Mouse (Mus musculus) heart, adult 2 months (tissue): ENCODE measurements around the gene Cfap20. TPM values are rescaled to one million over a fixed set of nuclear protein-coding genes. Genes with fewer than 3 reads are reported as not detected.
A peak's percentile ranks its signal among the peaks of the same experiment; 100 is the strongest.
"Not testable (repeated sequence)": the region's sequence is repeated elsewhere in the genome, so short reads cannot be mapped to it uniquely, and the experiment has no call there.

Experiments
- DNase-seq, 2 experiments: peaks; one replicate each; pipeline ENCODE4 v3.0.0; 2021
- H3K27ac ChIP-seq: fragments of 200-600 bp; 2 replicates; pipeline ENCODE4 v1.8.1; 2022
- H3K27me3 ChIP-seq: fragments of 200-500 bp; 2 replicates; pipeline ENCODE4 v1.6.1; 2012; ENCODE audit warnings: mild to moderate bottlenecking, low read length, inconsistent platforms, mixed read lengths; ENCODE audit not compliant: control insufficient read depth, insufficient read depth
- H3K36me3 ChIP-seq: fragments of 200-500 bp; 2 replicates; pipeline ENCODE4 v1.6.1; 2012; ENCODE audit warnings: low read length, inconsistent platforms; ENCODE audit not compliant: control insufficient read depth, insufficient read depth
- H3K4me1 ChIP-seq: fragments of 200-500 bp; 2 replicates; pipeline ENCODE4 v1.6.1; 2011; ENCODE audit warnings: low read length; ENCODE audit not compliant: control insufficient read depth, insufficient read depth
- H3K4me3 ChIP-seq: fragments of 200-600 bp; 2 replicates; pipeline ENCODE4 v1.8.1; 2022
- H3K79me2 ChIP-seq: fragments of 200-500 bp; replicated peaks from 2 replicates; pipeline ENCODE4 v1.6.1; 2012; ENCODE audit warnings: mild to moderate bottlenecking, inconsistent platforms, low read length, moderate library complexity, mixed read lengths; ENCODE audit not compliant: control insufficient read depth, insufficient read depth
- H3K9ac ChIP-seq: fragments of 200-500 bp; 2 replicates; pipeline ENCODE4 v1.6.1; 2012; ENCODE audit warnings: low read depth, mild to moderate bottlenecking, control low read depth, inconsistent platforms, low read length, mixed read lengths
- CTCF ChIP-seq: fragments of 200-600 bp; IDR thresholded peaks from 2 replicates; pipeline ENCODE4 v1.8.1; 2022; ENCODE audit warnings: antibody characterized with exemption, mild to moderate bottlenecking, moderate library complexity
- EP300 ChIP-seq: fragments of 200-500 bp; IDR thresholded peaks from 2 replicates; pipeline ENCODE4 v1.6.1; 2011; ENCODE audit warnings: low read depth, low read length, control low read depth; ENCODE audit not compliant: insufficient read depth
- POLR2A ChIP-seq: fragments of 200-500 bp; IDR thresholded peaks from 2 replicates; pipeline ENCODE4 v1.6.1; 2011; ENCODE audit warnings: mild to moderate bottlenecking, low read depth, low read length, control low read depth; ENCODE audit not compliant: insufficient read depth
- WGBS: fragments of 180-500 bp; shearing (Covaris S2); methylation state at CpG from one replicate; pipeline ENCODE4 v1.1.7; 2018; 5-methylcytosine and 5-hydroxymethylcytosine counted together
- intact Hi-C: fragments of 180-260 bp; cut with DNase I; formaldehyde crosslinking; loops from one replicate; pipeline ENCODE4 v1.15.1; 2025
- polyA plus RNA-seq: library from polyadenylated mRNA; depleted of rRNA; stranded (reverse); fragments of >200 nt; gene quantifications from 2 replicates; pipeline ENCODE4 v1.2.3, GENCODE M21; 2012
- total RNA-seq, 2 experiments: library from RNA; stranded (reverse); gene quantifications; 2 replicates each; pipeline ENCODE4 v1.2.3; 2021

Cfap20 gene
- total and polyA plus RNA-seq, 3 experiments: 21.8 to 27.4 (median 24.2) TPM

DNA sequence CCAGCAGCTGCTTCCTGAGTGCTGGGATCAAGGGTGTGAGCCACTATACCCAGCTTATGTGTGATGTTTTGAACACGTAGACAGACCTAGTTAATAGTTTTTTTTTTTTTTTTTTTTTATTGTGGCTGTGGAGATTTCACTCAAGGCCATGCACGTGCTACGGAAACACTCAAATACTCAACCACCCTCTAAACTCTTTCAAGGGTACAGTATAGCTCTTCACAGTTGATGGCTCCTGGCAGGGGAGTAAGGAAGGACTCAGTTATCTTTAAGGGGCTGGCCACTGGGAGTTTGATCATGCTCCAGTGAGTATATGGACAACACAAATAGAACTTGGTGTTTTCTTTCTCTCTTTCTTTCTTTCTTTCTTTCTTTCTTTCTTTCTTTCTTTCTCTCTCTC, 50.2 kb downstream of the Cfap20 start:
- 78% methylated on average over 3 of the region's 3 CpGs for WGBS
- peaks cover 6% of the 10 kb centered on the region; the same call in 1 of the 2 replicates for H3K36me3 ChIP-seq
- H3K4me1 ChIP-seq: peaks cover 1% of the 10 kb centered on the region; the same call in 1 of the 2 replicates
- DNase-seq: no peak
- intact Hi-C loops: no loop called here
- H3K27ac ChIP-seq: no peak overlapping the region
- H3K4me3 ChIP-seq: no peak overlapping the region
- H3K27me3 ChIP-seq: no peaks in the 10 kb centered on the region
- no peak overlapping the region for H3K9ac ChIP-seq
- H3K79me2 ChIP-seq: no peaks in the 10 kb centered on the region
- TF ChIP-seq CTCF (no peak), EP300 (no peak), POLR2A (no peak)

DNA sequence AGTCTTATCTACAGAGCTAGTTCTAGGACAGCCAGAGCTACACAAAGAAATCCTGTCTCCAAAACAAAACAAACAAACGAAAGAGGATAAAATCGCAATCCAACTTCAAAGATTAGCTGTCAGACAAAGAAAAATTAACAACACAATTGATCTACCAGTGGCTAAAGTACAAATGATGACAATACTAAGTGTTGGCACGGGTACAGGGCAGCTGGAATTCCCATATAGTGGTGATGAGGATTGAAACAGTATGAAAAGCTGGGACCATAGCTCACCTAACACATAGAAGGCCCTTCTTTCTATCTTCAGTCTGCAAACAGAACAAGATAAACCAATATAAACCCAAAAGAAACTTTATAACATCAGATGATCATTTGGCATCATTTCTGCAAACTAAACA, 53.1 kb downstream of the Cfap20 start:
- DNase-seq: peak in 1 of 2 experiments; percentile 56
- Histone ChIP-seq H3K4me1 (peaks cover 15% of the 10 kb centered on the region), H3K27ac (peak overlapping the region; percentile 70), H3K4me3 (no peak overlapping the region), H3K79me2 (no peaks in the 10 kb centered on the region), H3K27me3 (no peaks in the 10 kb centered on the region), H3K36me3 (peaks cover 6% of the 10 kb centered on the region; the same call in 1 of the 2 replicates), H3K9ac (no peak overlapping the region)
- intact Hi-C loops: loop anchor here (1.0 to 2.0 kb wide), 2 partner anchors 11 to 47 kb away; no protein-coding TSS in a partner anchor
- TF ChIP-seq EP300 (no peak), CTCF (no peak), POLR2A (no peak)
- 40% methylated on average over 3 of the region's 3 CpGs for WGBS

DNA sequence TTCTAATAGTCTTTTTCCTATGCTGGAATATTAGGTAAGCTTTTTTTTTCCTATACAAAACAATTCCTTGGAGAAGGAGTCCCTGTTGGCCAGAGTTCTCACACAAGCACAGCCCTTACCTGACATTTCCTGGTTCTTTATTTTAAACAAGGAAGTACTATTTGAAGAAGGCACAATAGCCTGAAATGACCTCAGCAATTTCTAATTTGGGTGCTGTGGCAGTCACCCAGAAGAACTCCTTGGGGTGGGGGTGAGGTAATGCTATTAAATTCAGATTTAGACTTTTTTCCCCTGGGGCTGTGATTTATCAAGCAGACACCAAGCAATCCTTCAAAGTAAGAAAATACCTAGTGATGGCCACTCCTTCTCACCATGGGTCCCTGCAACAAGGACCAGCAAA, 53.7 kb downstream of the Cfap20 start:
- intact Hi-C loops: loop anchor here (1.0 to 2.0 kb wide), 2 partner anchors 11 to 48 kb away; no protein-coding TSS in a partner anchor
- Histone ChIP-seq H3K79me2 (no peaks in the 10 kb centered on the region), H3K36me3 (peaks cover 6% of the 10 kb centered on the region; the same call in 1 of the 2 replicates), H3K9ac (no peak overlapping the region), H3K4me1 (peaks cover 15% of the 10 kb centered on the region), H3K27ac (peak overlapping the region; percentile 70), H3K4me3 (no peak overlapping the region), H3K27me3 (no peaks in the 10 kb centered on the region)
- TF ChIP-seq POLR2A: no peak
- no peak for TF ChIP-seq EP300
- no peak for TF ChIP-seq CTCF
- peak in 1 of 2 experiments; percentile 51 for DNase-seq

DNA sequence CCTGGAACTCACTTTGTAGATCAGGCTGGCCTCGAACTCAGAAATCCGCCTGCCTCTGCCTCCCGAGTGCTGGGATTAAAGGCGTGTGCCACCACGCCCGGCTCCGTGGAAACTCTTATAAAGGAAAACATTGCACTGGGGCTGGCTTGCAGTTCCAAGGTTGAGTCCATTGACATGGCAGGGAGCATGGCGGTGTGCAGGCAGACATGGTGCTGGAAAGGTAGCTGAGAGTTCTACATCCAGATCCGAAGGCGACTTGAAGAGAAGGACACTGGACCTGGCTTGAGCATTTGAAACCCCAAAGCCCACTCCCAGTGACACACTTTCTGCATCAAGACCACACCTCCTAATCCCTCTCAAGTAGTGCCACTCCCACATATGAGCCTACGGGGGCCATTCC, 55.7 kb downstream of the Cfap20 start:
- 96% methylated on average over 11 of the region's 11 CpGs for whole genome bisulfite sequencing
- H3K36me3 ChIP-seq, intact Hi-C loops, DNase-seq, H3K9ac ChIP-seq, H3K27me3 ChIP-seq, H3K4me3 ChIP-seq, H3K79me2 ChIP-seq: not testable (repeated sequence)
- H3K4me1 ChIP-seq: peaks cover 16% of the 10 kb centered on the region
- peak overlapping the region; percentile 11 for H3K27ac ChIP-seq

DNA sequence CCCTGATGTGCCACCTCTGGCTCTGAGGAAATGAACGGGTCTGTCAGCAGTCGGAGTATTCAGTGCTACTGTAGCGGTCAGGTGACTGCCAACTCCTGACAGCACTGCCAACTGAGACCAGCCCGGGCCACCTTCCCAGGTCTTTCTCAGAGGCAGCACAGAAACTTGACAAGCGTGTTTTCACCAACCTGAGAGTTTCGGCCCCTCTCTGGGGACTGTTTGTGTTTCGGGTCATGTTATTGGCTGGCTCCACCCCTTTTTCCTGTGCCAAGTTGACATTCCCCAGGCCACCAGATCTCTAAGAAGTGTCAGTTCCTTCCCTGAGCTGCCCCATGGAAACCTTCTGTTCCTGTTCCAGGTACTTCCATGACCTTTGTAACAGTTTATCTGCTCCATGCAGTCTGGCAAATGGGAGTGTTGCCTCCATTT, 56.8 kb downstream of the Cfap20 start:
- H3K27ac ChIP-seq: peak overlapping the region; percentile 74
- peak overlapping the region; percentile 8; the same call in 1 of the 2 replicates for H3K4me3 ChIP-seq
- peak overlapping the region; percentile 3; the same call in 1 of the 2 replicates for H3K9ac ChIP-seq
- intact Hi-C loops: no loop called here
- no peaks in the 10 kb centered on the region for H3K79me2 ChIP-seq
- 8% methylated on average over 7 of the region's 7 CpGs for WGBS
- peaks cover 7% of the 10 kb centered on the region; the same call in 1 of the 2 replicates for H3K36me3 ChIP-seq
- peak; percentile 85; the same call in 1 of the 2 replicates for TF ChIP-seq EP300
- no peak for TF ChIP-seq CTCF
- H3K27me3 ChIP-seq: no peaks in the 10 kb centered on the region
- peaks cover 20% of the 10 kb centered on the region for H3K4me1 ChIP-seq
- peak; percentile 65 to 73 for DNase-seq

DNA sequence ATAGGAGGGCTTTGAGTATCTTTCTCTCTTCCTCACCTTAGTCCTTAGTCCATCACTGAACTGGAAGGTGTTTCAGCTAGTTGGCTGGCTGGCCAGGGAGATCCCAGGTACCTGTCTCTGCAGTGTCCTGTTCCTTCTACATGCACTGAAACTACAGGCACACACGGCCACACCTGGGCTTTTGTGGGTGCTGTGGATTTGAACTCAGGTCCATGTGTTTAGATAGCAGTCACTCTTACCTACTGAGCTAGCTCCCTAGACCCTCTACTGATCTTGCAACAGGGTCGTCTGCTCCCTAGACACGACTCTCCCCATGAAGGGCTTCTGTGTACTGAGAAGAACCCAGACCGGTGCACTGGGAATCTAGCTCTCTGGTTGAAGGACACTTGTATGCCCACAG, 57.6 kb downstream of the Cfap20 start:
- TF ChIP-seq CTCF (no peak), EP300 (no peak), POLR2A (no peak)
- peaks cover 7% of the 10 kb centered on the region; the same call in 1 of the 2 replicates for H3K36me3 ChIP-seq
- H3K27me3 ChIP-seq: no peaks in the 10 kb centered on the region
- intact Hi-C loops: no loop called here
- no peak overlapping the region for H3K9ac ChIP-seq
- peaks cover 21% of the 10 kb centered on the region for H3K4me1 ChIP-seq
- WGBS: 60% methylated on average over 4 of the region's 4 CpGs
- no peaks in the 10 kb centered on the region for H3K79me2 ChIP-seq
- DNase-seq: no peak
- no peak overlapping the region for H3K4me3 ChIP-seq
- H3K27ac ChIP-seq: peak overlapping the region; percentile 74
